Mouse (Mus musculus) liver, embryonic 14.5 days (tissue): ENCODE measurements around the gene Serinc5. TPM values are rescaled to one million over a fixed set of nuclear protein-coding genes. Genes with fewer than 3 reads are reported as not detected.

Experiments
- ATAC-seq: fragments of 200-750 bp; cut with Nextera tagmentation; 2 replicates; pipeline ENCODE4 v1.8.0; 2017; ENCODE audit warnings: moderate number of reproducible peaks, mild to moderate bottlenecking, moderate library complexity; ENCODE audit not compliant: insufficient read depth
- DNase-seq, 3 experiments: peaks; one replicate each; pipeline ENCODE4 v3.0.0-alpha.2; 2012 to 2013; ENCODE audit warnings: low read depth in 3 of 3, low spot score in 3 of 3
- H3K27ac ChIP-seq: fragments of 300-500 bp; sonication (generic); 2 replicates; pipeline ENCODE4 v1.5.1; 2014; ENCODE audit warnings: moderate library complexity, mild to moderate bottlenecking, control low read depth, inconsistent platforms
- H3K27me3 ChIP-seq: fragments of 300-500 bp; sonication (generic); 2 replicates; pipeline ENCODE4 v1.6.1; 2014; ENCODE audit warnings: mild to moderate bottlenecking, low read length, moderate library complexity; ENCODE audit not compliant: control insufficient read depth, insufficient read depth
- H3K36me3 ChIP-seq: fragments of 300-500 bp; sonication (generic); replicated peaks from 2 replicates; pipeline ENCODE4 v1.6.1; 2014; ENCODE audit warnings: low read depth; ENCODE audit not compliant: control insufficient read depth, insufficient read depth
- H3K4me1 ChIP-seq, 2 experiments: fragments of 200-500 bp in 1 of 2; fragments of 300-500 bp in 1 of 2; sonication (generic) in 1 of 2; replicated peaks; 2 replicates each; pipeline ENCODE4 v1.6.1; 2012 to 2014; ENCODE audit warnings: antibody characterized with exemption in 1 of 2, inconsistent platforms in 1 of 2, low read length in 1 of 2; ENCODE audit not compliant: control insufficient read depth in 2 of 2, insufficient read depth in 2 of 2
- H3K4me2 ChIP-seq: fragments of 300-500 bp; sonication (generic); 2 replicates; pipeline ENCODE4 v1.6.1; 2014; ENCODE audit warnings: low read depth, mild to moderate bottlenecking, control low read depth, moderate library complexity
- H3K4me3 ChIP-seq, 2 experiments: fragments of 200-500 bp in 1 of 2; fragments of 300-500 bp in 1 of 2; sonication (generic) in 1 of 2; 2 replicates each; pipeline ENCODE4 v1.5.1; 2012 to 2014; ENCODE audit warnings: low read depth in 2 of 2, low read length in 2 of 2, mild to moderate bottlenecking in 2 of 2, control low read depth in 1 of 2, inconsistent platforms in 1 of 2, moderate library complexity in 1 of 2; ENCODE audit not compliant: insufficient read depth in 1 of 2
- H3K9ac ChIP-seq: fragments of 300-500 bp; sonication (generic); replicated peaks from 2 replicates; pipeline ENCODE4 v1.6.1; 2014; ENCODE audit warnings: mild to moderate bottlenecking, control low read depth, moderate library complexity
- H3K9me3 ChIP-seq: fragments of 300-500 bp; sonication (generic); 2 replicates; pipeline ENCODE4 v1.6.1; 2016; ENCODE audit warnings: low read length, mixed read lengths; ENCODE audit not compliant: control insufficient read depth
- CTCF ChIP-seq: IDR thresholded peaks from 2 replicates; pipeline ENCODE4 v1.5.1; 2016; ENCODE audit warnings: antibody characterized with exemption, low read depth, control low read depth
- EP300 ChIP-seq: IDR thresholded peaks from 2 replicates; pipeline ENCODE4 v1.6.1; 2016; ENCODE audit warnings: antibody characterized with exemption, low read depth
- WGBS: fragments of 180-500 bp; shearing (Covaris S2); extraction: QIAGEN DNeasy Blood & Tissue Kit; methylation state at CpG from one replicate; pipeline ENCODE4 v1.1.7; 2014; ENCODE audit not compliant: insufficient replicate concordance; 5-methylcytosine and 5-hydroxymethylcytosine counted together
- polyA plus RNA-seq, 2 experiments: library from polyadenylated mRNA; depleted of rRNA in 1 of 2; stranded (reverse) in 1 of 2; unstranded in 1 of 2; fragments of >200 nt; fragmentation: Nextera tagmentation in 1 of 2; extraction: Ambion mirVana in 1 of 2; gene quantifications; 2 replicates each; pipeline versions ENCODE4 v1.2.1 to v1.2.3; 2012 to 2014

Gene Serinc5
- polyA plus RNA-seq, 2 experiments, result 14.2 to 17.9 TPM

DNA sequence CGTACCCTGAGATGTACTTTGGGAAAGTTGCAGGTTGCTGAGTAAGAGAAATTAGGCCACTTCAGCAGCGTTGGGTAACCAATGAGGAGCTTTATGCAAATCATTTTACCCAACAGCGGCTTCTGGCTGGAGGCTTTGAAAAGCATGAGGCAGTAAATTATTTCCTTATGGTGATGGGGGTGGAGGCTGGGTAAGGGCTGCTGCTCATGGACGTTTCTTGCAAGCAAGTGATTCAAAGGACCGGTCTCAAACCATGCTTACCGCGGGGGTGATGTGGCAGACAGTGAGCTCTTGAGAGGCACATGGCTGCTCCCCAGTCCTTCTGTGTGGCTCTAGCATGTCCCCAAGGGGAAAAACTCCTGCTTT, 26.0 kb downstream of the Serinc5 start:
- 2% methylated on average over 7 of the region's 7 CpGs for WGBS
- Histone ChIP-seq H3K27me3 (no peaks in the 10 kb centered on the region), H3K4me3 (peak overlapping the region in 1 of 2 experiments; percentile 30; a peak in 1 of 4 replicates), H3K4me2 (peak overlapping the region; percentile 46), H3K27ac (peak overlapping the region; percentile 18; the same call in 1 of the 2 replicates), H3K9ac (no peak overlapping the region; the same call in 1 of the 2 replicates), H3K4me1 (peaks cover 27 to 55% of the 10 kb centered on the region in 2 experiments), H3K36me3 (no peaks in the 10 kb centered on the region; the same call in 1 of the 2 replicates), H3K9me3 (no peaks in the 10 kb centered on the region)
- TF ChIP-seq EP300 (no peak), CTCF (no peak)
- DNase-seq (peak; percentile 64 to 68 (median 65)), ATAC-seq (peak; percentile 71)

DNA sequence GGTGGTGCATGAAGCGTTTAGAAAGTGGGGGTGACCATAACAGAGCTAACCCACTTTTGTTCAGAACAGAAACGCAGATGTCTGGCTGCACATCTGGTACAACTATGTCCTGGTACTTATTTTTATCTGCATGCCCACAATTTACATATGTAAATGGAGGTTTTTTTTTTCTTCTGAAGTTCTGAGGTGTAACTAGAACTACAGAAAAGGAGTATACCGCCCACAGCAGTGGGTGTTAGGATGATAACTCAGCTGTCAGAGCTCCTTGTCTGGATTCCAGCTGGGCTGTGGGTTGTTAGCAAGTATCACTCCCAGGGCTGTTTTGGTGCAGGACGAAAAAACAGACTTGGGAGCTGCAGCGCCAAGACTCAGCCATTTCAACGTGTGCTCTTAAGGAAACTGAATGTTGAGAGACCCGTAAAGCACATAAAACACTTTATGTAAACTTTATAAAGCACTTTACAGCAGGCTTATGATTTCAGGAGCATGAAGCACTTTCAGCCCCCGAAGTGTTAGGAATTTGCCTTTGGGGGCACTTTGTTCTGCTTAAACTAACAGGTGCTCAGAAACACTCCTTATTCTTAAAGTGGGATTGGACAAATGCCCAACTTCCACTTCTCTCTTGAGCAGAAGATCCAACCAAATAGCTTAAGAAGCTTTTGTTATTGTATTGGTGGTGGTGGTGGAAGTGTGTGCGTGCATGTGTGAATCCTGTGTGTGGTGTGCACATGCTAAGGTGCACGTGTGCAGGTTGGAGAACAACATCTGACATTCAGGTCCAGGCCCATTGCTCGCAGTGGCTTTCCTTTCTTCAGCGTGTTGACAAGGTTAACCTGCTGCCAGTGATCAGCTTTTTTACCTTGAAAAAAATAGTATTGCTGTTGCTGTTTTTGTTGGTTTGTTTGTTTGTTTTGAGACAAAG, 28.5 kb downstream of the Serinc5 start:
- Histone ChIP-seq H3K27ac (no peak overlapping the region), H3K4me1 (peaks cover 17 to 40% of the 10 kb centered on the region in 2 experiments), H3K27me3 (no peaks in the 10 kb centered on the region), H3K4me2 (no peak overlapping the region), H3K9me3 (no peaks in the 10 kb centered on the region), H3K9ac (no peak overlapping the region), H3K36me3 (no peaks in the 10 kb centered on the region; the same call in 1 of the 2 replicates), H3K4me3 (no peak overlapping the region)
- DNase-seq (no peak), ATAC-seq (no peak)
- WGBS, result 62% methylated on average over 12 of the region's 12 CpGs
- TF ChIP-seq EP300 (peak; percentile 6; the same call in 1 of the 2 replicates), CTCF (no peak)

DNA sequence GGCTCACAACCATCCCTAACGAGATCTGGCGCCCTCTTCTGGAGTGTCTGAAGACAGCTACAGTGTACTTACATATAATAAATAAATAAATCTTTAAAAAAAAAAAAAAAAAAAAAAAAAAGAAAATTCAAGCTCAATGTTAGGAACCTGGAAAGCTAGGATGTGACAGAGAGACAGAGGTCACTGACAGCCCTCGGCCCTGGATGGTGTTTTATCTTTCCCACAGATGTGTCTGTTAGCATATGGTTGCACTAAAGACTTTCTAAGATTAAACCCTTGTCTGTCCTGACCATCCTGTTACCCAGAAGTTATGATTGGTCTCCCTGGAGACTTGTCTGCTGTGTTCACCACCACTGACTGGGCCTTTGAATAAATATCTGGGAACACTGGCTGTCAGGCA, 33.3 kb downstream of the Serinc5 start:
- WGBS, result 50% methylated on average over 3 of the region's 3 CpGs
- DNase-seq (no peak), ATAC-seq (no peak)
- Histone ChIP-seq H3K9me3 (no peaks in the 10 kb centered on the region), H3K4me1 (peaks cover 0 to 10% of the 10 kb centered on the region in 2 experiments; a peak in 2 of 4 replicates), H3K27ac (no peak overlapping the region), H3K9ac (no peak overlapping the region), H3K27me3 (no peaks in the 10 kb centered on the region), H3K4me3 (no peak overlapping the region), H3K36me3 (no peaks in the 10 kb centered on the region), H3K4me2 (no peak overlapping the region)
- 0 out of 2 replicates have a peak, but pooled peaks have one; percentile 11 for TF ChIP-seq EP300
- TF ChIP-seq CTCF, result 0 out of 2 replicates have a peak, but pooled peaks have one; percentile 20

DNA sequence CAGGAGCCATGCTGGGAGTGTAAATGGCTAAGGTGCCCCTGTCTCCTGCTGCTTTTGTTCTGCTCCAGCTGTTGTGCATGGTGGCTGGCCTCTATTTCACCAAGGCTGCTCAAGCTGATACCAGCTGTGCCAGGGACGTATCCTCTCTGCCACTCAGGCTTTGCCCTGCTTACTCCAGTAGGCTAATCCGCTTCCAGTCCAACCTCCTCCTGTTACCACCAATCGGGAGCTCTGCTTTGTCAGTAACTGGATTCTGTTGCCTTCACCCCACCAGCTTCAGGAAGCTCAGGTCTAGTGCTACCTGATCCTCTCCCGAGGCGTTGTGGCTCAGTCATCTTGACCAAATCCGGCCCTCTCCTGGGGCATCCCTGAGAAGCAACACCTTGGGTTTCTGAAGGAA, 33.9 kb downstream of the Serinc5 start:
- Histone ChIP-seq H3K9me3 (no peaks in the 10 kb centered on the region), H3K4me1 (peaks cover 0 to 4% of the 10 kb centered on the region in 2 experiments; a peak in 2 of 4 replicates), H3K4me2 (no peak overlapping the region), H3K36me3 (no peaks in the 10 kb centered on the region), H3K27ac (no peak overlapping the region), H3K9ac (no peak overlapping the region), H3K27me3 (no peaks in the 10 kb centered on the region), H3K4me3 (no peak overlapping the region)
- 85% methylated on average over 6 of the region's 6 CpGs for WGBS
- TF ChIP-seq EP300, result no peak
- TF ChIP-seq CTCF, result no peak
- no peak for ATAC-seq
- no peak for DNase-seq

DNA sequence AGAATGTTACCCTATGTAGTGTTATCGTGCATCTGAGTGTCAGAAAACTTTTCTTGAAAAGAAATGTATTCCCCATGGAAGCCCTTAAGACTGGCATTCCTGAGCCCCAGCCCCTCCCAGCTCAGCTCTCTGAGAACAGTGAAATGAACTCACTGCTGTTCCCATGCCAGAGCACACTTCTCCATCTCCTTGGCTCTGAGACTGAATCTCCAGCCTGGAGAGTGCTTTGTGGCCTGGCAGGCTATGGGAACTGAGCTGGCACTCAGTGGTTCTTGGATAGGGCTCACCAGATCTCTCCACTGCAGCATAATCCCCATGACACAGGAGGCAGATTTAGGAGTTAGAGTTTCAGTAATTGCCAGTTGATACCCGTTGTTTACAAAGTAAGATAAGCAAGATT, 36.8 kb downstream of the Serinc5 start:
- ATAC-seq (no peak), DNase-seq (no peak)
- peaks cover 5 to 14% of the 10 kb centered on the region in 2 experiments; a peak in 3 of 4 replicates for H3K4me1 ChIP-seq
- H3K27me3 ChIP-seq, result no peaks in the 10 kb centered on the region
- H3K4me3 ChIP-seq, result no peak overlapping the region
- no peak overlapping the region for H3K4me2 ChIP-seq
- no peaks in the 10 kb centered on the region for H3K9me3 ChIP-seq
- 71% methylated on average over 2 of the region's 2 CpGs for WGBS
- no peak overlapping the region for H3K27ac ChIP-seq
- H3K9ac ChIP-seq, result no peak overlapping the region
- no peak for TF ChIP-seq EP300
- no peak for TF ChIP-seq CTCF
- no peaks in the 10 kb centered on the region; the same call in 1 of the 2 replicates for H3K36me3 ChIP-seq
